16 mouse cellular contexts compared by ENCODE assay signal in the genomic region with DNA sequence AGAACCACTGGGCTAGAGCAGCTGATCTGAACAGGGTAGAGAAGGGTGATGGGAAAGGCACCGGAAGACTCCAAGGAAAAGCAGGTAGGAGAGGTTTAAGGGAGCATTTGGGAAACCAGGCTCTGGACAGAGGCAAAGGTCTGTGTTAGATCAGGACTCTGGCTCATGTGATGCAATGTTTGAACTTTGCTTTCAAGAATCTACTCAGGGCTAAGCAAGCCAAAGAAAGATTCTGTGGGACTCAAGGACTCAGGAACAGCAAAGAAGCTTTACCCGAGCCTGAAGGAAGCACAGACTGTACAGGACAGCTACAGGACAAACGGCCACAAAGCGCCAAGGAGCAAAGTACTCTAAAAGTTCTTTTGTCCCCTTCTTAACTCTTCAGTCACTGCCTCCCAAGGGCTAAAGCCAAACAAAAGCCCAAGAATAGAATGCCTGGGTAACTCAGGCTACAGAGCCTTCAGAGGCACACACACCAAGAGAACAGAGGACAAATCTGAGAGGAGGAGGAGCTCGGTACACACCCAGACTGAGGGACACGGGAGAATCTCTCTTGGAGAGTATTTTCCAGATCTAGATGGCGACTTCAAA.
DNase-seq lines count a peak whose midpoint lies in the region; ATAC-seq and TF ChIP-seq lines count a peak whose summit lies in the region.
"Had no signal": no experiment of that assay in that cellular context is flagged by ENCODE, and none has a peak within 500 bp of the region (broad histone marks: within the 10 kb centered on the region; RNA-seq: fewer than 3 reads in every experiment).

No protein-coding gene starts in this region.

- H3K4me1 ChIP-seq in cerebellum, adult 2 months (ENCODE audit: control insufficient read depth, insufficient read depth, low read length), result peaks cover 3% of the 10 kb centered on the region; the same call in 1 of the 2 replicates
- peaks cover 3% of the 10 kb centered on the region for H3K4me1 ChIP-seq in intestine, postnatal 0 days (replicated peaks; ENCODE audit: control insufficient read depth, insufficient read depth, low read length)

- no peak for DNase-seq in cerebellum, adult 2 months
- DNase-seq in cerebellum, postnatal 10 days, result no peak
- DNase-seq in layer of hippocampus, adult 2 months (ENCODE audit: low spot score in 2 of 2), result no peak
- no peak for DNase-seq in layer of hippocampus, postnatal 10 days (ENCODE audit: low spot score in 2 of 2)
- peak; percentile 77 for DNase-seq in lung, postnatal 36 days
- no peak for DNase-seq in left cerebral cortex, adult 11 months (ENCODE audit: low spot score)
- no peak for DNase-seq in left cerebral cortex, adult 2 months (ENCODE audit: extremely low spot score in 1 of 2, low spot score in 2 of 2)
- DNase-seq: cerebellum, adult 9-10 months; gastrocnemius, postnatal 10 days; heart, postnatal 4 days; layer of hippocampus, adult 9-11 months had no signal

- TF ChIP-seq POLR2A in cerebellum, adult 2 months (IDR thresholded peaks at IDR 0.05; ENCODE audit: borderline replicate concordance, insufficient read depth, low read length), result no peak

- TF ChIP-seq CTCF in cerebellum, adult 2 months (IDR thresholded peaks at IDR 0.05; ENCODE audit: borderline replicate concordance, insufficient read depth, low read depth, low read length), result no peak
- no peak for TF ChIP-seq CTCF in layer of hippocampus, adult 2 months (conservative IDR thresholded peaks at IDR 0.05)
- no peak for TF ChIP-seq CTCF in intestine, postnatal 0 days (IDR thresholded peaks at IDR 0.05; ENCODE audit: low read depth)
- no peak for TF ChIP-seq CTCF in left cerebral cortex, adult 2 months (IDR thresholded peaks at IDR 0.05)

- 0 out of 2 replicates have a peak overlapping the region, but pooled peaks have one; percentile 19 for H3K27ac ChIP-seq in cerebellum, adult 2 months (ENCODE audit: insufficient read depth, low read length)
- H3K27ac ChIP-seq in layer of hippocampus, adult 2 months, result 0 out of 2 replicates have a peak overlapping the region, but pooled peaks have one; percentile 28
- H3K27ac ChIP-seq in intestine, postnatal 0 days (ENCODE audit: low read depth, low read length), result peak overlapping the region; percentile 30
- no peak overlapping the region for H3K27ac ChIP-seq in left cerebral cortex, adult 2 months
- H3K27ac ChIP-seq: embryonic facial prominence, embryonic 10.5 days; forebrain, embryonic 13.5 days; limb, embryonic 12.5 days; midbrain, embryonic 15.5 days had no signal

- intact Hi-C loops in left cerebral cortex, adult 2 months (cut with DNase I), result no loop called here

- H3K9me3 ChIP-seq in intestine, postnatal 0 days (ENCODE audit: control insufficient read depth), result no peaks in the 10 kb centered on the region
- H3K9me3 ChIP-seq: embryonic facial prominence, embryonic 10.5 days; forebrain, embryonic 13.5 days; limb, embryonic 12.5 days; midbrain, embryonic 15.5 days had no signal

- no peaks in the 10 kb centered on the region for H3K36me3 ChIP-seq in intestine, postnatal 0 days (ENCODE audit: control insufficient read depth, insufficient read depth)
- H3K36me3 ChIP-seq: embryonic facial prominence, embryonic 10.5 days; limb, embryonic 12.5 days; midbrain, embryonic 15.5 days had no signal

- H3K4me2 ChIP-seq in intestine, postnatal 0 days (replicated peaks; ENCODE audit: low read depth), result peak overlapping the region; percentile 47
- H3K4me2 ChIP-seq: forebrain, embryonic 13.5 days; limb, embryonic 12.5 days; midbrain, embryonic 15.5 days had no signal

- WGBS in cerebellum, adult 2 months, result 58% methylated on average over 7 of the region's 7 CpGs
- 48% methylated on average over 7 of the region's 7 CpGs for WGBS in intestine, postnatal 0 days

- H3K9ac ChIP-seq in intestine, postnatal 0 days (ENCODE audit: low read depth, low read length), result no peak overlapping the region
- H3K9ac ChIP-seq: forebrain, embryonic 13.5 days; limb, embryonic 12.5 days; midbrain, embryonic 15.5 days had no signal

- no peaks in the 10 kb centered on the region for H3K27me3 ChIP-seq in cerebellum, adult 2 months (ENCODE audit: control insufficient read depth, insufficient read depth, low read length)
- H3K27me3 ChIP-seq in intestine, postnatal 0 days (replicated peaks; ENCODE audit: control insufficient read depth, insufficient read depth, low read length), result no peaks in the 10 kb centered on the region
- H3K27me3 ChIP-seq: forebrain, embryonic 13.5 days; limb, embryonic 12.5 days; midbrain, embryonic 15.5 days had no signal

- H3K4me3 ChIP-seq in cerebellum, adult 2 months (replicated peaks; ENCODE audit: insufficient read depth, low read depth, low read length), result no peak overlapping the region
- H3K4me3 ChIP-seq in layer of hippocampus, adult 2 months, result no peak overlapping the region
- H3K4me3 ChIP-seq in intestine, postnatal 0 days (ENCODE audit: low read depth, low read length), result no peak overlapping the region
- no peak overlapping the region for H3K4me3 ChIP-seq in left cerebral cortex, adult 2 months
- H3K4me3 ChIP-seq: embryonic facial prominence, embryonic 10.5 days; forebrain, embryonic 13.5 days; limb, embryonic 12.5 days; midbrain, embryonic 15.5 days had no signal

- ATAC-seq in intestine, postnatal 0 days, result peak; percentile 64
- ATAC-seq: forebrain, embryonic 13.5 days; midbrain, embryonic 15.5 days had no signal
